Mouse (Mus musculus) stomach, postnatal 0 days (tissue): ENCODE results near the gene Gtf3c3.

ENCODE experiments used
- CTCF ChIP-seq: IDR thresholded peaks from 2 replicates; pipeline ENCODE4 v1.5.1; 2016; ENCODE audit warnings: antibody characterized with exemption, low read depth, mild to moderate bottlenecking, moderate library complexity
- EP300 ChIP-seq: optimal IDR thresholded peaks from 2 replicates; pipeline ENCODE3; 2016; ENCODE audit warnings: antibody characterized with exemption

DNA sequence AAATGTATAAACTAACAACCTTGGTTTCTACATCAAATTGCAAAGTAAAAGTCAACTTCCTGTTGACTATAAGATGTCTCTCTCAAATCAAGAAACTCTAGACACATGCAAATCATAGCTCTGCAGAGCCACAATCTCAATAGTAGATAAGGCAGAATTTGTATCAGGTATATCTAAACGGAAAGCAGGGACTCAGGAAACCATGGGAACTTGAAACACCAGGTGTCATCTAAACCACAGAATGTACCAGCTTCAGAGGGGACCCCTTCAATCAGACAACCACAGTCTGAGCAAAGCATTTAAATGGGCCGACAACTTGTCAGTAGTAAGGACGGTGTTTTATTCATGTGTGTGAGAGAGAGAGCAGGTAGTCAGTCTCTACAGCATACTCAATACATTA lies 17.1 kb downstream of the Gtf3c3 start:
- TF ChIP-seq EP300 (no peak), CTCF (no peak)
